Mouse (Mus musculus) heart, embryonic 13.5 days (tissue): ENCODE measurements around the gene Ankrd23. TPM values are rescaled to one million over a fixed set of nuclear protein-coding genes. Genes with fewer than 3 reads are reported as not detected.
"Not testable (repeated sequence)": the region's sequence is repeated elsewhere in the genome, so short reads cannot be mapped to it uniquely, and the experiment has no call there.

Experiments
- ATAC-seq: fragments of 200-750 bp; cut with Nextera tagmentation; 2 replicates; pipeline ENCODE4 v1.8.0; 2017; ENCODE audit warnings: moderate TSS enrichment; ENCODE audit not compliant: insufficient number of reproducible peaks, low FRiP score, low TSS enrichment; ENCODE audit errors: extremely low read depth
- H3K27ac ChIP-seq: fragments of 300-500 bp; sonication (generic); replicated peaks from 2 replicates; pipeline ENCODE4 v1.5.1; 2015; ENCODE audit warnings: moderate library complexity, mild to moderate bottlenecking, inconsistent platforms
- H3K27me3 ChIP-seq: fragments of 300-500 bp; sonication (generic); replicated peaks from 2 replicates; pipeline ENCODE4 v1.6.1; 2015; ENCODE audit warnings: mild to moderate bottlenecking, inconsistent platforms
- H3K36me3 ChIP-seq: fragments of 300-500 bp; sonication (generic); 2 replicates; pipeline ENCODE4 v1.6.1; 2015; ENCODE audit warnings: mild to moderate bottlenecking, inconsistent platforms
- H3K4me1 ChIP-seq: fragments of 300-500 bp; sonication (generic); 2 replicates; pipeline ENCODE4 v1.6.1; 2015; ENCODE audit warnings: inconsistent platforms
- H3K4me2 ChIP-seq: fragments of 300-500 bp; sonication (generic); 2 replicates; pipeline ENCODE4 v1.6.1; 2015; ENCODE audit warnings: inconsistent platforms, mild to moderate bottlenecking, moderate library complexity
- H3K4me3 ChIP-seq: fragments of 300-500 bp; sonication (generic); 2 replicates; pipeline ENCODE4 v1.5.1; 2015; ENCODE audit warnings: moderate library complexity, mild to moderate bottlenecking, inconsistent platforms
- H3K9ac ChIP-seq: fragments of 300-500 bp; sonication (generic); 2 replicates; pipeline ENCODE4 v1.6.1; 2015; ENCODE audit warnings: inconsistent platforms, mild to moderate bottlenecking, moderate library complexity
- H3K9me3 ChIP-seq: fragments of 300-500 bp; sonication (generic); 2 replicates; pipeline ENCODE4 v1.6.1; 2016; ENCODE audit warnings: inconsistent platforms
- WGBS: fragments of 180-500 bp; shearing (Covaris S2); methylation state at CpG from one replicate; pipeline ENCODE4 v1.1.7; 2015; ENCODE audit warnings: mixed read lengths; 5-methylcytosine and 5-hydroxymethylcytosine counted together
- polyA plus RNA-seq: library from polyadenylated mRNA; unstranded; fragments of >200 nt; fragmentation: Nextera tagmentation; extraction: Ambion mirVana; gene quantifications from 2 replicates; pipeline ENCODE4 v1.2.1, GENCODE M21; 2015

Gene Ankrd23
- polyA plus RNA-seq, result 17.7 and 20.1 TPM in 2 replicates

- peaks cover 65% of the 10 kb centered on the region for H3K4me1 ChIP-seq
- 75% methylated on average over 9 of the region's 9 CpGs for WGBS
These were observed at the start of gene Ankrd23 for GRCm38 (mm10) chr1:36536783-36537182. Ankrd23 (minus strand) TSS chr1:36536883.

GRCm38 (mm10) chr1:36586288-36586687 lies 49.6 kb upstream of the Ankrd23 start:
- Histone ChIP-seq H3K9ac (no peak overlapping the region), H3K4me2 (no peak overlapping the region), H3K4me3 (no peak overlapping the region), H3K27me3 (no peaks in the 10 kb centered on the region), H3K9me3 (no peaks in the 10 kb centered on the region), H3K27ac (no peak overlapping the region), H3K4me1 (peaks cover 75% of the 10 kb centered on the region), H3K36me3 (no peaks in the 10 kb centered on the region)
- WGBS, result 56% methylated on average over 4 of the region's 4 CpGs
- ATAC-seq, result no peak

More at GRCm38 (mm10) chr1:36536783-36537182, at the start of gene Ankrd23:
- Histone ChIP-seq H3K9ac (peak within 1 kb of the TSS; percentile 66), H3K36me3 (peaks cover 49% of the 10 kb centered on the region), H3K27ac (peak within 1 kb of the TSS; percentile 89), H3K4me2 (peak within 1 kb of the TSS; percentile 12)
- not testable (repeated sequence) for H3K4me3 ChIP-seq, H3K27me3 ChIP-seq, H3K9me3 ChIP-seq, ATAC-seq

GRCm38 (mm10) chr1:36583408-36584116 lies 46.9 kb upstream of the Ankrd23 start:
- Histone ChIP-seq H3K27me3 (no peaks in the 10 kb centered on the region), H3K4me3 (no peak overlapping the region), H3K27ac (peak overlapping the region; percentile 85), H3K4me1 (peaks cover 74% of the 10 kb centered on the region), H3K9me3 (no peaks in the 10 kb centered on the region), H3K4me2 (no peak overlapping the region), H3K36me3 (no peaks in the 10 kb centered on the region), H3K9ac (peak overlapping the region; percentile 11; the same call in 1 of the 2 replicates)
- 73% methylated on average over 8 of the region's 8 CpGs for WGBS
- no peak for ATAC-seq

- H3K9ac ChIP-seq, result no peak overlapping the region
- 61% methylated on average over 8 of the region's 8 CpGs for WGBS
- H3K27me3 ChIP-seq, result no peaks in the 10 kb centered on the region
- H3K4me2 ChIP-seq, result no peak overlapping the region
- no peak for ATAC-seq
- H3K36me3 ChIP-seq, result no peaks in the 10 kb centered on the region
- H3K27ac ChIP-seq, result no peak overlapping the region
- H3K9me3 ChIP-seq, result no peaks in the 10 kb centered on the region
- H3K4me1 ChIP-seq, result peaks cover 64% of the 10 kb centered on the region
- no peak overlapping the region for H3K4me3 ChIP-seq
These were observed 45.5 kb upstream of the Ankrd23 start for GRCm38 (mm10) chr1:36582211-36582610.

- no peak for ATAC-seq
- H3K27ac ChIP-seq, result peak overlapping the region; percentile 93
- peak overlapping the region; percentile 68; the same call in 1 of the 2 replicates for H3K4me2 ChIP-seq
- H3K4me1 ChIP-seq, result peaks cover 73% of the 10 kb centered on the region
- H3K27me3 ChIP-seq, result no peaks in the 10 kb centered on the region
- 62% methylated on average over 5 of the region's 5 CpGs for WGBS
- no peak overlapping the region for H3K4me3 ChIP-seq
- no peaks in the 10 kb centered on the region for H3K9me3 ChIP-seq
- peak overlapping the region; percentile 71 for H3K9ac ChIP-seq
- no peaks in the 10 kb centered on the region for H3K36me3 ChIP-seq
These were observed 44.6 kb upstream of the Ankrd23 start for GRCm38 (mm10) chr1:36581260-36581659.

GRCm38 (mm10) chr1:36580384-36581207 lies 43.9 kb upstream of the Ankrd23 start:
- Histone ChIP-seq H3K4me3 (peak overlapping the region; percentile 37), H3K36me3 (no peaks in the 10 kb centered on the region), H3K9ac (peak overlapping the region; percentile 71), H3K4me2 (peak overlapping the region; percentile 68), H3K9me3 (no peaks in the 10 kb centered on the region), H3K27ac (peak overlapping the region; percentile 93), H3K4me1 (peaks cover 73% of the 10 kb centered on the region), H3K27me3 (no peaks in the 10 kb centered on the region)
- peak; percentile 68 for ATAC-seq
- 2% methylated on average over 17 of the region's 17 CpGs for WGBS

- ATAC-seq, result no peak
- 36% methylated on average over 6 of the region's 6 CpGs for WGBS
- peak overlapping the region; percentile 68 for H3K4me2 ChIP-seq
- peaks cover 75% of the 10 kb centered on the region for H3K4me1 ChIP-seq
- H3K9me3 ChIP-seq, result no peaks in the 10 kb centered on the region
- H3K36me3 ChIP-seq, result no peaks in the 10 kb centered on the region
- peak overlapping the region; percentile 37 for H3K4me3 ChIP-seq
- H3K27me3 ChIP-seq, result no peaks in the 10 kb centered on the region
- H3K9ac ChIP-seq, result peak overlapping the region; percentile 71
- H3K27ac ChIP-seq, result peak overlapping the region; percentile 93
These were observed 43.3 kb upstream of the Ankrd23 start for GRCm38 (mm10) chr1:36579974-36580383.

- Histone ChIP-seq H3K9me3 (no peaks in the 10 kb centered on the region), H3K27ac (no peak overlapping the region), H3K4me1 (peaks cover 68% of the 10 kb centered on the region), H3K4me2 (no peak overlapping the region), H3K36me3 (no peaks in the 10 kb centered on the region), H3K4me3 (no peak overlapping the region), H3K9ac (no peak overlapping the region), H3K27me3 (no peaks in the 10 kb centered on the region)
- WGBS, result 65% methylated on average over 6 of the region's 6 CpGs
- no peak for ATAC-seq
These were observed 40.5 kb upstream of the Ankrd23 start for GRCm38 (mm10) chr1:36576991-36577675.

- Histone ChIP-seq H3K27me3 (no peaks in the 10 kb centered on the region), H3K9ac (peak overlapping the region; percentile 25; the same call in 1 of the 2 replicates), H3K4me3 (no peak overlapping the region), H3K4me2 (no peak overlapping the region), H3K9me3 (no peaks in the 10 kb centered on the region), H3K27ac (no peak overlapping the region), H3K4me1 (peaks cover 68% of the 10 kb centered on the region), H3K36me3 (no peaks in the 10 kb centered on the region)
- no peak for ATAC-seq
- 62% methylated on average over 6 of the region's 6 CpGs for whole genome bisulfite sequencing
These were observed 38.7 kb upstream of the Ankrd23 start for GRCm38 (mm10) chr1:36575347-36575746.

GRCm38 (mm10) chr1:36574196-36574955 lies 37.7 kb upstream of the Ankrd23 start:
- no peak overlapping the region for H3K27ac ChIP-seq
- H3K4me3 ChIP-seq, result no peak overlapping the region
- 87% methylated on average over 5 of the region's 5 CpGs for WGBS
- no peak overlapping the region for H3K9ac ChIP-seq
- H3K9me3 ChIP-seq, result no peaks in the 10 kb centered on the region
- peaks cover 68% of the 10 kb centered on the region for H3K4me1 ChIP-seq
- H3K4me2 ChIP-seq, result no peak overlapping the region
- no peak for ATAC-seq
- no peaks in the 10 kb centered on the region for H3K36me3 ChIP-seq
- H3K27me3 ChIP-seq, result no peaks in the 10 kb centered on the region
